Mouse (Mus musculus) liver, postnatal 0 days (tissue): ENCODE data around the gene Spag6l. TPM values are rescaled to one million over a fixed set of nuclear protein-coding genes. Genes with fewer than 3 reads are reported as not detected.

ENCODE experiments used
- ATAC-seq: fragments of 200-750 bp; cut with Nextera tagmentation; 2 replicates; pipeline ENCODE4 v1.8.0; 2017; ENCODE audit warnings: mild to moderate bottlenecking, moderate library complexity
- DNase-seq: peaks from one replicate; pipeline ENCODE4 v3.0.0-alpha.2; 2016
- H3K27ac ChIP-seq: fragments of 300-500 bp; sonication (generic); 2 replicates; pipeline ENCODE4 v1.5.1; 2014; ENCODE audit warnings: antibody characterized with exemption, moderate library complexity, mild to moderate bottlenecking, low read depth
- H3K27me3 ChIP-seq: fragments of 300-500 bp; sonication (generic); 2 replicates; pipeline ENCODE4 v1.6.1; 2014; ENCODE audit warnings: low read length, control low read depth, mixed read lengths; ENCODE audit not compliant: insufficient read depth
- H3K36me3 ChIP-seq: fragments of 300-500 bp; sonication (generic); replicated peaks from 2 replicates; pipeline ENCODE4 v1.6.1; 2014; ENCODE audit warnings: mild to moderate bottlenecking, control low read depth, low read length, moderate library complexity, mixed read lengths; ENCODE audit not compliant: insufficient read depth
- H3K4me1 ChIP-seq: fragments of 300-500 bp; sonication (generic); 2 replicates; pipeline ENCODE4 v1.6.1; 2014; ENCODE audit warnings: antibody characterized with exemption, mild to moderate bottlenecking, control low read depth; ENCODE audit not compliant: insufficient read depth
- H3K4me2 ChIP-seq: fragments of 300-500 bp; sonication (generic); 2 replicates; pipeline ENCODE4 v1.6.1; 2014; ENCODE audit warnings: low read depth, mild to moderate bottlenecking, low read length, moderate library complexity, mixed read lengths
- H3K4me3 ChIP-seq: fragments of 300-500 bp; sonication (generic); 2 replicates; pipeline ENCODE4 v1.5.1; 2014; ENCODE audit warnings: low read depth, low read length
- H3K9ac ChIP-seq: fragments of 300-500 bp; sonication (generic); replicated peaks from 2 replicates; pipeline ENCODE4 v1.6.1; 2014; ENCODE audit warnings: mild to moderate bottlenecking, moderate library complexity
- H3K9me3 ChIP-seq: fragments of 300-500 bp; sonication (generic); 2 replicates; pipeline ENCODE4 v1.6.1; 2016; ENCODE audit warnings: mild to moderate bottlenecking, control low read depth, low read length, mixed read lengths
- CTCF ChIP-seq: sonication (generic); IDR thresholded peaks from 2 replicates; pipeline ENCODE4 v1.5.1; 2016; ENCODE audit warnings: antibody characterized with exemption, low read depth
- EP300 ChIP-seq: IDR thresholded peaks from 2 replicates; pipeline ENCODE4 v1.6.1; 2016; ENCODE audit warnings: antibody characterized with exemption, low read depth, mild to moderate bottlenecking
- WGBS: fragments of 180-500 bp; shearing (Covaris S2); extraction: QIAGEN DNeasy Blood & Tissue Kit; methylation state at CpG from one replicate; pipeline ENCODE4 v1.1.7; 2014; ENCODE audit not compliant: insufficient replicate concordance; 5-methylcytosine and 5-hydroxymethylcytosine counted together
- polyA plus RNA-seq: library from polyadenylated mRNA; unstranded; fragments of >200 nt; fragmentation: Nextera tagmentation; extraction: Ambion mirVana; gene quantifications from 2 replicates; pipeline ENCODE4 v1.2.1, GENCODE M21; 2015

Spag6l gene
- polyA plus RNA-seq, 1 experiment from 2014 or later: 0.05 TPM

DNA sequence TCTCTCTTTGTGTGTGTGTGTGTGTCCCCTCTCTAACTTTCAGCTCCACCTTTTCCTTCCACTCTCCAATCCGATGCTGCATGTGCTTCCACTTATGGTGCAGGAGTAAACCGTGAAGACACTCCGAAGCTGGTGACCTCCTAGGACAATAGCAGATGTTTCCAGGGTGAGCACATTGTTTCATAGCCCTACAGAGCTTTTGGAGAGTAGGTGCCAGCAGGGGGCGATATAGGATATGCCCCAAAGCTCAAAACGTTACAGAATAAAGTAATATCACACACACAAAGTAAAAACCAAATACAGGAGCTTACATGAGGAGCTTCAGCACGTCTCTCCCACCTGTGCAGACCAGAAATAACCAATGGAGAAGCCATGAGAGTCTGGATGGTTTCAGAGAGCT, 25.6 kb upstream of the Spag6l start:
- DNase-seq: peak; percentile 68
- Histone ChIP-seq H3K4me3 (no peak overlapping the region), H3K9me3 (no peaks in the 10 kb centered on the region), H3K4me1 (peaks cover 10% of the 10 kb centered on the region), H3K4me2 (no peak overlapping the region), H3K36me3 (no peaks in the 10 kb centered on the region), H3K27me3 (no peaks in the 10 kb centered on the region), H3K27ac (no peak overlapping the region), H3K9ac (no peak overlapping the region)
- TF ChIP-seq EP300 (no peak), CTCF (peak; percentile 81)
- WGBS: 15% methylated on average over 6 of the region's 6 CpGs
- ATAC-seq: no peak; the same call in 1 of the 2 replicates

DNA sequence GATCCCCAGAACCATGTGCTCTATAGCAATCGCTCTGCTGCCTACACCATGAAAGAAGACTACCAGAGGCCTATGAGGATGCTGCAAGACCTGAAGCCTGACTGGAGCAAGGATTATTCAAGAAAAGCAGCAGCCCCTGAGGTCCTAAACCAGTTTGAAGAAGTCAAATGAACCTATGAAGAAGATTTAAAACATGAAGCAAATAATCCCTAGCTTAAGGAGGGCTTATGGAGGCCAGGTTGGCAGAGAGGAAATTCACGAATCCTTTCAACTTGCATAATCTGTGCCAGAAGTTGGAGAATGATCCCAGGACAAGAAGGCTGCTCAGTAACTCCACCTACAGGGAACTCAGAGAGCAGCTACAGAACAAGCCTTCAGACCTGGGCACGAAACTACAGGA, 23.2 kb upstream of the Spag6l start:
- Histone ChIP-seq H3K4me3 (no peak overlapping the region), H3K27me3 (no peaks in the 10 kb centered on the region), H3K4me2 (no peak overlapping the region), H3K27ac (no peak overlapping the region), H3K36me3 (no peaks in the 10 kb centered on the region), H3K4me1 (peaks cover 5% of the 10 kb centered on the region), H3K9me3 (no peaks in the 10 kb centered on the region), H3K9ac (no peak overlapping the region)
- no peak for TF ChIP-seq EP300
- no peak for TF ChIP-seq CTCF
- WGBS: 75% methylated on average over 3 of the region's 3 CpGs
- DNase-seq: no peak
- no peak for ATAC-seq

DNA sequence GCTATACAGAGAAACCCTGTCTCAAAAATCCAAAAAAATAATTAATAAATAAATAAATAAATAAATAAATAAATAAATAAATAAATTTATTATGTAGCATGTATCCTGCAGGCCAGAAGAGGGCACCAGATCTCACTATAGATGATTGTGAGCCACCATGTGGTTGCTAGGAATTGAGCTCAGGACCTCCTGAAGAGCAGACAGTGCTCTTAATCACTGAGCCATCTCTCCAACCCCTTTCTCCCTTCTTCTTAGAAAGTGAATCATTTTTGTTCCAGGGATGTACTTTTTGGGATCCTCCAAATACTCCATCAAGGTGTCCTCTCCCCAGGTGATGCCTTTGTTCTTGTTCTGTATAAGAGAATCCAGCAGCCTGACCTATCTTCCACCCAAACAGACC, 19.9 kb upstream of the Spag6l start:
- DNase-seq: no peak
- no peaks in the 10 kb centered on the region for H3K9me3 ChIP-seq
- no peaks in the 10 kb centered on the region for H3K36me3 ChIP-seq
- H3K4me3 ChIP-seq: no peak overlapping the region
- TF ChIP-seq EP300: no peak
- TF ChIP-seq CTCF: 0 out of 2 replicates have a peak, but pooled peaks have one; percentile 8
- H3K4me1 ChIP-seq: no peaks in the 10 kb centered on the region
- H3K27me3 ChIP-seq: no peaks in the 10 kb centered on the region
- no peak overlapping the region for H3K9ac ChIP-seq
- ATAC-seq: no peak
- H3K4me2 ChIP-seq: no peak overlapping the region
- H3K27ac ChIP-seq: no peak overlapping the region

GRCm38 (mm10) chr16:16829671-16830070, 415 bp upstream of the Spag6l start:
- ATAC-seq: no peak
- Histone ChIP-seq H3K36me3 (no peaks in the 10 kb centered on the region), H3K9ac (no peak overlapping the region), H3K4me2 (peak overlapping the region; percentile 90), H3K9me3 (no peaks in the 10 kb centered on the region), H3K27ac (no peak overlapping the region), H3K27me3 (no peaks in the 10 kb centered on the region), H3K4me1 (peaks cover 7% of the 10 kb centered on the region), H3K4me3 (no peak overlapping the region)
- no peak for DNase-seq
- TF ChIP-seq EP300: no peak
- no peak for TF ChIP-seq CTCF
- WGBS: 79% methylated on average over 3 of the region's 3 CpGs

DNA sequence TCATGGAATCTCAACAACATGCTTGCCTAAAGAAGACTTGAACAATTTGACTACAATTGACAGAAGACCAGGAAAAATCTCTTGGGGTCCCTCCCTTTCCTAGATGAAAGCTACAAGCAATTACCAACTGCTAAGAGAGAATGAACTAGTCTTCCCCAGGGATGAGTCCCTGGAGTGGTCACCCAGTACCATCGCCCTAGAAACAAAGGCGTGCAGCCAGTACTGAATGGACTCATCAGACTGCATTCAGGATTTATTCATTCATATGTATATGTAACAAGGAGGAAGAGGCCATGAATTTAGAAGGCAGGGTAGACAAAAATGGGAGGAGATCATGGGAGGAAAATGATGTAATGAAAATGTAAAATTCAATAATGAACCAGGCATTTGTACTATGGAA, 3.0 kb downstream of the Spag6l start:
- Histone ChIP-seq H3K4me1 (peaks cover 7% of the 10 kb centered on the region), H3K4me2 (no peak overlapping the region), H3K27me3 (no peaks in the 10 kb centered on the region), H3K9me3 (no peaks in the 10 kb centered on the region), H3K9ac (no peak overlapping the region), H3K36me3 (no peaks in the 10 kb centered on the region), H3K4me3 (no peak overlapping the region), H3K27ac (no peak overlapping the region)
- 85% methylated on average over 2 of the region's 2 CpGs for WGBS
- TF ChIP-seq EP300: no peak
- no peak for TF ChIP-seq CTCF
- ATAC-seq: no peak
- no peak for DNase-seq

DNA sequence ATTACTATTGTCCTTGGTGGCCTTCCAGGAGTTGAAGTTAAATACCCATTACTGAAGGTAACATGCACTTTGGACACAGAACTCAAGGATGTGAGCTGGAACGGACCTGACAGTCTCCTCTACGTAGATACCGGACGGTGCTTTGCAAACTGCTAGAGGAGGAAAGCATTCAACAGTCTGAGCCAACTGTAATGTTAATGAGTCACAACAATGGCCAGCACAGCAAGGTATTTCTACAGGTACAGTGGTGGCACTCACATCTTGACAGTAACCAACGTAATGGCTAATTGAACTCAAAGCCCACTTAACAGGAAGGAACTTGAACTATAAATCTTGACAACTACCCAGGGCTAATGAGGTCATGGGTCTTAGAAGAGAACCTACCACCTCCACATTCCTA, 3.8 kb downstream of the Spag6l start:
- Histone ChIP-seq H3K27ac (no peak overlapping the region), H3K9me3 (no peaks in the 10 kb centered on the region), H3K27me3 (no peaks in the 10 kb centered on the region), H3K9ac (no peak overlapping the region), H3K4me2 (no peak overlapping the region), H3K36me3 (no peaks in the 10 kb centered on the region), H3K4me3 (no peak overlapping the region), H3K4me1 (peaks cover 7% of the 10 kb centered on the region)
- 53% methylated on average over 5 of the region's 5 CpGs for WGBS
- DNase-seq (no peak), ATAC-seq (no peak)
- TF ChIP-seq EP300 (no peak), CTCF (no peak)

DNA sequence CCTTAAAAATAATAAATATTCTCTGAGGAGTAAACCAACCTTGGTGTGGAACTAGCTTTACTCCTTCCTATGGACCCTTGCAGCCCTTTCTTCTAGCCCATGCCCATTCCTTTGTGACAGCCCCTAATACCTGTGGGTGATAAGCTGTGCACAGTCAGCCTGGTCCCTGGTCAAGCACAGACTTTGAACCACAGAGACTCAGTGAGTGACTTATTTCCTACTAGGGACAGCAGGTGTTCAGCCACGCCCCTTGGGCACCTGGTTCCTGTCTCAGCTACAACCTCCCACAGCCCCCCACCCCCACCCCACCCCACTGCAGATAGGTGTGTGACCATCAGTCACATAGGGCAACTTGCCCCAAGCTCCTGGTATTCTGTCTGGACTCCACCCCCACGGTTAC, 22.9 kb downstream of the Spag6l start:
- no peak for ATAC-seq
- Histone ChIP-seq H3K36me3 (no peaks in the 10 kb centered on the region), H3K9me3 (no peaks in the 10 kb centered on the region), H3K27me3 (no peaks in the 10 kb centered on the region), H3K4me1 (no peaks in the 10 kb centered on the region), H3K9ac (no peak overlapping the region), H3K27ac (no peak overlapping the region), H3K4me2 (no peak overlapping the region), H3K4me3 (no peak overlapping the region)
- TF ChIP-seq EP300: no peak
- WGBS: 52% methylated on average over 2 of the region's 2 CpGs
- DNase-seq: no peak

Other genes with a start within 250 kb of the Spag6l start
- gene Fgd4, start 228.9 kb downstream of the Spag6l start, polyA plus RNA-seq: 1.9 and 2.1 TPM in 2 replicates
- not detected in 2 replicates for gene Olfr19, start 153.1 kb downstream of the Spag6l start, polyA plus RNA-seq
- 18.2 and 18.9 TPM in 2 replicates for gene Igll1, start 34.5 kb upstream of the Spag6l start, polyA plus RNA-seq
- 17.1 and 17.8 TPM in 2 replicates for gene Top3b, start 41.3 kb upstream of the Spag6l start, polyA plus RNA-seq
- 13.6 and 14.9 TPM in 2 replicates for gene Vpreb1, start 41.4 kb upstream of the Spag6l start, polyA plus RNA-seq
- gene Ppm1f, start 67.0 kb upstream of the Spag6l start, polyA plus RNA-seq: 3.3 and 4.5 TPM in 2 replicates
- 56.3 and 56.8 TPM in 2 replicates for gene Mapk1, start 153.9 kb upstream of the Spag6l start, polyA plus RNA-seq
- 0.92 and 1.2 TPM in 2 replicates for gene Ypel1, start 240.2 kb upstream of the Spag6l start, polyA plus RNA-seq